1 mouse cellular context compared by ENCODE assay signal in the genomic region with DNA sequence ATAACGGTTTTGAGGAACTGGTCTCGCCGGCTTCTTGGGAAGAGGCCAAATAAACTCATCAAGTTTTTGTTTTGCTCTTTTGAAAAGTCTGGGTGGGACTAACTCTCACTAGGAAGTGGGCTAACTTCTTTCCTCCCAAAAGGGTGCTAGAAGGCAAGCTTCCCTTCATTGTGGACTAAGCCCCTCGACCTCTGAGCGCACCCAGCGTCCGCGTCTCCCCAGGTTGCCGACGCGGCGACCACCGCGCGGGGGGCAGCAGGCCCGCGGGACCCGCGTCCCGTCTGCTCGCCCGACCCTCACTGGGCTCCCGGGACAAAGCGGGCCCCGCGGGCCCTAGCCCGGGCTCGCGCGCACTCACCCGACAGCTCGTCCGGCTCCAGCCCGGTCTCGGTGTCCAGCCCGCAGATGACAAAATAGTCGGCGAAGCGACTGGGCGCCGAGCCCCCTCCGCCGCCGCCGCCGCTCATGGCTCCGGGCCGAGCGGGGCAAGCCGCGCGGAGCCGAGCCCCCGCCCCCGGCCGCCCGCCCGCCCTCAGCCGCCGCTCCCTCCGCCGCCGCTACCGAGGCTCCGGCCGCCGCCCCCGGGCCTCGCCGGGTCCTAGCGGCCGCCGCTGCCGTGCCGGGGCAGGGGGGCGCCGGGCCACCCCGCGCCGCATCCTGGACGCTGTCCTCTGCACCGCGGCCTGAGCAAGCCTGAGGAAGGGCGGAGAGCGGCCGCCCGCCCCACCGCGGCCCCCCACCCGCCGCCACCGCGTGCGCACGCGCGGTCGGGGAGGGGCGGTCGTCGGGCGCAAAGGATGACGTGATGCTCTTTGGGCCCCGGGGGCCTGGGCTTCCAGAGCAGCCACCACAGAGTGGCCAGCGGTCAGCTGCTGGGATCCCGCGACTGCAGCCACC.
TF ChIP-seq lines count a peak whose summit lies in the region.

TSS of gene Dennd5a (minus strand) at position 755 of the 897 bp plus-strand sequence.

TF ChIP-seq in MEL, 35 proteins besides CTCF, POLR2A, EP300 and RAD21 (continued from another document):
- TF ChIP-seq BHLHE40 (IDR thresholded peaks at IDR 0.05; ENCODE audit: borderline replicate concordance, low read depth, low read length) (0 out of 2 replicates have a peak, but pooled peaks have one; percentile 15), ZKSCAN1 (IDR thresholded peaks at IDR 0.05; ENCODE audit: low read depth, low read length) (no peak), SMC3 (IDR thresholded peaks at IDR 0.05; ENCODE audit: low read depth, low read length) (no peak), USF1 (IDR thresholded peaks at IDR 0.05; ENCODE audit: low read depth, low read length) (no peak), MAX (IDR thresholded peaks at IDR 0.05; ENCODE audit: low read length) (no peak), TAL1 (IDR thresholded peaks at IDR 0.05; ENCODE audit: low read length) (no peak), MAFK (IDR thresholded peaks at IDR 0.05; ENCODE audit: borderline replicate concordance, low read depth, low read length) (no peak), JUND (IDR thresholded peaks at IDR 0.05; ENCODE audit: low read depth, low read length) (no peak), TBP (IDR thresholded peaks at IDR 0.05; ENCODE audit: low read depth, low read length) (peak; percentile 75; the same call in 1 of the 2 replicates)
TF ChIP-seq in MEL: peak in this region for 14.
